Mouse (Mus musculus): Measurements from ENCODE around the gene Wfdc21. TPM values are rescaled to one million over a fixed set of nuclear protein-coding genes. Genes with fewer than 3 reads are reported as not detected.

Gene Wfdc21
- polyA plus RNA-seq (2012; rRNA removed): 0.77 and 1.9 TPM in 2 replicates

DNA sequence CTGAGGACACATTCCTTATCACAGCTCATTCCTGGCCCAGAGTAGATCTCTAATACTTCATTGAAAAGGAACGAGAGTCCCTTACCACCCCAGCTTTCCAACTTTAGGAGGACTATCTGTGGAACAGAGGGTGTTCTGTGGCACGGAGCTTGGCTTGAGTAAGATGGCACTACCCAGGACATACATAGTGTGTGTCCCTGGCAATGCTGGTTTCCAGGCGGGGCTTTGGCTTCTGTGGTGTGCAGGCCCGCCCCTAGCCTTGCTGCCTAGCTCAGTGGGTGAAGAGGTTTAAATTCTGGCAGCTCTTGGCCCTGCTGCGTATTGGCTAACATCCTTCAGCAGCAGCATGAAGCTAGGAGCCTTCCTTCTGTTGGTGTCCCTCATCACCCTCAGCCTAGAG, at the start of gene Wfdc21:
Gene Wfdc21, plus strand, starts transcription at position 260 of the 400 bp plus-strand sequence.
- H3K27ac ChIP-seq (ENCODE audit: insufficient read depth, low read depth, low read length): no peak within 1 kb of the TSS
- WGBS: 82% methylated on average over 5 of the region's 5 CpGs
- no peak within 1 kb of the TSS for H3K4me3 ChIP-seq (ENCODE audit: insufficient read depth, low read depth, low read length)
- no peaks in the 10 kb centered on the region for H3K27me3 ChIP-seq (replicated peaks; ENCODE audit: control insufficient read depth, insufficient read depth, low read length)
- H3K4me1 ChIP-seq (ENCODE audit: control insufficient read depth, insufficient read depth, low read length): no peaks in the 10 kb centered on the region
- TF ChIP-seq CTCF (conservative IDR thresholded peaks at IDR 0.05; ENCODE audit: insufficient read depth, insufficient read length, low read depth, low read length) (no peak), POLR2A (IDR thresholded peaks at IDR 0.05; ENCODE audit: low read depth, low read length) (no peak)
- DNase-seq: no peak
- H3K36me3 ChIP-seq (ENCODE audit: control insufficient read depth, insufficient read depth, low read length): no peaks in the 10 kb centered on the region

DNA sequence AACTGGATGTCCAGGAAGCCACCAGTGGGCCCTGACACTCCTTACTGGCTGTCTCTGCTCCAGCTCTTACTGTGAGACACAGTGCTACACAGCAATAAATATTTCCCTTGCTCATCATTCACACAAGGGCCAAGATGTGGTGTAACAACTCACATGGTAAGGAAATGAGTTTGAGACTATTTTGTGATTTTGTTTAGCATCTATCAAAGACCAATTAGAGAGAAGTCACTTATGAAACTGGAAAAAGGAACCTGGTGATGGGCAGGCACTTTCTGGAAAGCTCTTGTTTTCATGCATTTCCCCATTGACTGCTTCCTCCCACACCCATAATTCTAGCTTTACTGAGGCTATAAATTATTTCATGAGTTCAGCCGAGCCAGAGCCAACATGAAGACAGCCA, 43.0 kb upstream of the Wfdc21 start, which contains the start of gene Wfdc17:
Gene Wfdc17, plus strand, starts transcription at position 287 of the 400 bp plus-strand sequence.
- DNase-seq: no peak
- no peak within 1 kb of the TSS for H3K4me3 ChIP-seq (ENCODE audit: insufficient read depth, low read depth, low read length)

DNA sequence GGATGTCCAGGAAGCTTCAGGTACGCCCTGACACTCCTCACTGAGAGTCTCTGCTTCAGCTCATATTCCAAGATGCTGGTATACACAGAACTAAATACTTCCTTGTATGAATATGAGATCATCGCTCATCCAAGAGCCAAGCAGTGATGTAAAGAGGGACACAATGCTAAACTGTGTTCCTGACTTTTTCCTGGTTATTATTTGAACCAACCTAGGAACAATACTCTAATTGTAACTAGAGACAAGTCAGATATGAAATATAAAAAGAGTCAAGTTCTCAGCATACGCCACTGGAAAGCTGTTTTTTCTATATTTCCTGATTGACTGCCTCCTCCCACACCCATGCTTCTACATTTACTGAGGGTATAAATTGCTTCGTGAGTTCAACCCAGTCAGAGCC, 38.0 kb upstream of the Wfdc21 start, which contains the start of gene Wfdc18:
Gene Wfdc18, plus strand, starts transcription at position 301 of the 400 bp plus-strand sequence.
- Histone ChIP-seq H3K4me1 (ENCODE audit: control insufficient read depth, insufficient read depth, low read length) (no peaks in the 10 kb centered on the region), H3K36me3 (ENCODE audit: control insufficient read depth, insufficient read depth, low read length) (no peaks in the 10 kb centered on the region), H3K4me3 (ENCODE audit: insufficient read depth, low read depth, low read length) (no peak within 1 kb of the TSS), H3K27ac (ENCODE audit: insufficient read depth, low read depth, low read length) (no peak within 1 kb of the TSS), H3K27me3 (replicated peaks; ENCODE audit: control insufficient read depth, insufficient read depth, low read length) (no peaks in the 10 kb centered on the region; the same call in 1 of the 2 replicates)
- WGBS: 66% methylated on average over 4 of the region's 4 CpGs
- no peak for DNase-seq
- TF ChIP-seq CTCF (conservative IDR thresholded peaks at IDR 0.05; ENCODE audit: insufficient read depth, insufficient read length, low read depth, low read length): no peak
- TF ChIP-seq POLR2A (IDR thresholded peaks at IDR 0.05; ENCODE audit: low read depth, low read length): no peak

More for the DNA sequence above, 43.0 kb upstream of the Wfdc21 start, which contains the start of gene Wfdc17:
- Histone ChIP-seq H3K36me3 (ENCODE audit: control insufficient read depth, insufficient read depth, low read length) (no peaks in the 10 kb centered on the region), H3K27me3 (replicated peaks; ENCODE audit: control insufficient read depth, insufficient read depth, low read length) (no peaks in the 10 kb centered on the region; the same call in 1 of the 2 replicates), H3K27ac (ENCODE audit: insufficient read depth, low read depth, low read length) (no peak within 1 kb of the TSS), H3K4me1 (ENCODE audit: control insufficient read depth, insufficient read depth, low read length) (no peaks in the 10 kb centered on the region)
- 5% methylated on average over 1 of the region's 1 CpGs for WGBS
- TF ChIP-seq POLR2A (IDR thresholded peaks at IDR 0.05; ENCODE audit: low read depth, low read length): no peak
- TF ChIP-seq CTCF (conservative IDR thresholded peaks at IDR 0.05; ENCODE audit: insufficient read depth, insufficient read length, low read depth, low read length): no peak

DNA sequence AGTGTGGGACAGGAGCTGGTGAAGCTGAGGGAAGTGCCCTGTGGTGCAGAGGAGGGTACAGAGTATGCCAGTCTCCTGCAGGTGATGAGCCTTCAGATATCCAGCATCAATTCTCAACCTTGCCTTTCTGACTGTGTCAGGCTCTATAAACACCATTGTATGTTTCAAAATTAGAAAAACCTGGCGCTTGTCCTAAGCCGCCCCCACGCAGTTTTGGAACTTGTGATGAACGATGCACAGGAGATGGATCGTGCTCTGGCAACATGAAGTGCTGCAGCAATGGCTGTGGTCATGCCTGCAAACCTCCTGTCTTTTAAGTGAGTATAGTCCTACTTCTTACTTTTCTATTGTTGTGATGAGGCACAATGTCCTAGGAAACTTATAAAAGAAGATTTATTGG, 37.1 kb upstream of the Wfdc21 start:
- DNase-seq: no peak
- Histone ChIP-seq H3K4me3 (ENCODE audit: insufficient read depth, low read depth, low read length) (no peak overlapping the region), H3K4me1 (ENCODE audit: control insufficient read depth, insufficient read depth, low read length) (no peaks in the 10 kb centered on the region), H3K27ac (ENCODE audit: insufficient read depth, low read depth, low read length) (no peak overlapping the region), H3K27me3 (replicated peaks; ENCODE audit: control insufficient read depth, insufficient read depth, low read length) (no peaks in the 10 kb centered on the region; the same call in 1 of the 2 replicates), H3K36me3 (ENCODE audit: control insufficient read depth, insufficient read depth, low read length) (no peaks in the 10 kb centered on the region)
- no peak for TF ChIP-seq POLR2A (IDR thresholded peaks at IDR 0.05; ENCODE audit: low read depth, low read length)
- no peak for TF ChIP-seq CTCF (conservative IDR thresholded peaks at IDR 0.05; ENCODE audit: insufficient read depth, insufficient read length, low read depth, low read length)
- WGBS: 72% methylated on average over 5 of the region's 5 CpGs

DNA sequence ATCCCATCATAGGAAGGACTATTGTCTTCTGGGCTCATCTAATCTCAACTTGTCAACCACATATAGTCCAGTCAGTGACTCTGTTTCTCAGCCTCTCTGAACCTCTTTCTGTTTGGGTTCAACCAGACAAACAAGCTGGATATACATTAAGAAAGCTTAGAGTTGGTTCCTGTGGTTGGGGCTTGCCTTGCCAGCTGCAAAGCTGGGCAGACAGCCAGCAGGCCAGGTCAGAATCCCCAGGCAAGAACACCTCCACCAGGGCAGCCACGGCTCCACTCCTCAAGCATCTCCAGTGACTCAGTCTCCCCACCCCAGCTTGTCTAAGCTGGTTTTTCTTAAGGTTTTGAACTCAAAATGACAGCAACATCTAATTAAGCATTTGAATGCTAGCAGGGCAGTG, 34.1 kb upstream of the Wfdc21 start:
- TF ChIP-seq POLR2A (IDR thresholded peaks at IDR 0.05; ENCODE audit: low read depth, low read length) (no peak), CTCF (conservative IDR thresholded peaks at IDR 0.05; ENCODE audit: insufficient read depth, insufficient read length, low read depth, low read length) (no peak)
- H3K4me1 ChIP-seq (ENCODE audit: control insufficient read depth, insufficient read depth, low read length): no peaks in the 10 kb centered on the region
- H3K4me3 ChIP-seq (ENCODE audit: insufficient read depth, low read depth, low read length): no peak overlapping the region
- H3K36me3 ChIP-seq (ENCODE audit: control insufficient read depth, insufficient read depth, low read length): no peaks in the 10 kb centered on the region
- no peaks in the 10 kb centered on the region; the same call in 1 of the 2 replicates for H3K27me3 ChIP-seq (replicated peaks; ENCODE audit: control insufficient read depth, insufficient read depth, low read length)
- WGBS: 53% methylated on average over 1 of the region's 1 CpGs
- no peak for DNase-seq
- no peak overlapping the region for H3K27ac ChIP-seq (ENCODE audit: insufficient read depth, low read depth, low read length)

DNA sequence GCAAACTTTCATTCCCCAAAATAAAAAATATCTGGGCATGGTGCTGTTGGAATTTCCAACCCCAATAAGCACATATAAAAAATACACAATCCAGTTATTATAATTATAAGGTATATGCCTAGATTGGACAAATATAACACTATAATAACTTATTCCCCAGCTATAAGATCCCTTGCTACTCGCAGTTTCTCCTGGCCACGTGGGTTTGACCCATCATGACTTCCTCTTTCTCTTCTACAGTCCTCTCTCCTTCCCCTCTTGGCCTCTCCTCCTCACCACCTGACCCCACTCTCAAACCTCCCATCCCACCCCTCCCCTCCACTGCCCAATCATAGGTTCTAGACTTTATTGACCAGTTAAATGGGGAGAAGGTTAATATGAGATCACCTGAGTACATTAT, 32.8 kb upstream of the Wfdc21 start:
- Histone ChIP-seq H3K27me3 (replicated peaks; ENCODE audit: control insufficient read depth, insufficient read depth, low read length) (no peaks in the 10 kb centered on the region), H3K4me3 (ENCODE audit: insufficient read depth, low read depth, low read length) (no peak overlapping the region), H3K27ac (ENCODE audit: insufficient read depth, low read depth, low read length) (no peak overlapping the region), H3K4me1 (ENCODE audit: control insufficient read depth, insufficient read depth, low read length) (no peaks in the 10 kb centered on the region), H3K36me3 (ENCODE audit: control insufficient read depth, insufficient read depth, low read length) (no peaks in the 10 kb centered on the region)
- TF ChIP-seq CTCF (conservative IDR thresholded peaks at IDR 0.05; ENCODE audit: insufficient read depth, insufficient read length, low read depth, low read length) (no peak), POLR2A (IDR thresholded peaks at IDR 0.05; ENCODE audit: low read depth, low read length) (no peak)
- 68% methylated on average over 2 of the region's 2 CpGs for WGBS
- no peak for DNase-seq

DNA sequence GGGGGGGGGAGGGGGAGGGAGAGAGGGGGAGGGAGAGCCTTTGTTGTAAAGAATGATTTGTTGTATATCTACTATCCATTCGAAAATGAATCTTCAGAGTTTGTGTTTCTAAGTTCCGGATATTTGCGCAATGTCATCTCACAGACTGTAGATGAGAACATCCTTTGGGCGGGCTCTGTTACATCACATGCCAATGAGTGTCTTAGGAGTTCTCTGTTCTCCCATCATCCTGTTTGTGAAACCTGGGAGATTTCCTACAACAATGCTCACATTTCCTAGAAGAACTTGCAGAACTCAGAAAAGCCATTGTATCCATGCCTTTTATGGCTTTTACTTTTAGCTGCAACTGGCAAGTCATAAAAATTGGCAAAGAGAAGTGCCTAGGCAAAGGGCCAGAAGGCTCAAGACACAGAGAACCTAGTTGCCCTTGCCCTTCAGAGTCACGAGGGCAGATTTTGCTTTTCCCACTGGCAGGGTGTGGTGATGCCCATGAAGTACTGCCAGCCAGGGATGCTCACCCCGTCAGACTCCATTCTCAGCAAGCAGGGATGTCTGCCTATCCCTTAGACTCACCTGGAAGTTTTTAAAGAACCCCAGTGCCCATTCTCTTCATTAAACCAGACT, 29.6 kb upstream of the Wfdc21 start:
- TF ChIP-seq CTCF (conservative IDR thresholded peaks at IDR 0.05; ENCODE audit: insufficient read depth, insufficient read length, low read depth, low read length) (no peak), POLR2A (IDR thresholded peaks at IDR 0.05; ENCODE audit: low read depth, low read length) (no peak)
- 78% methylated on average over 6 of the region's 6 CpGs for WGBS
- Histone ChIP-seq H3K36me3 (ENCODE audit: control insufficient read depth, insufficient read depth, low read length) (no peaks in the 10 kb centered on the region), H3K27me3 (replicated peaks; ENCODE audit: control insufficient read depth, insufficient read depth, low read length) (no peaks in the 10 kb centered on the region), H3K4me3 (ENCODE audit: insufficient read depth, low read depth, low read length) (no peak overlapping the region), H3K4me1 (ENCODE audit: control insufficient read depth, insufficient read depth, low read length) (no peaks in the 10 kb centered on the region), H3K27ac (ENCODE audit: insufficient read depth, low read depth, low read length) (no peak overlapping the region)
- DNase-seq: peak; percentile 43
